Mouse (Mus musculus) olfactory bulb, adult 2 months (tissue): ENCODE results near the gene Adk.

ENCODE experiments used
- CTCF ChIP-seq: fragments of 200-500 bp; IDR thresholded peaks from 2 replicates; pipeline ENCODE4 v1.5.1; 2012; ENCODE audit warnings: low read depth, mild to moderate bottlenecking, low read length, moderate library complexity; ENCODE audit not compliant: insufficient read depth
- POLR2A ChIP-seq: fragments of 200-500 bp; IDR thresholded peaks from 2 replicates; pipeline ENCODE4 v1.6.1; 2012; ENCODE audit warnings: mild to moderate bottlenecking, low read depth, low read length, moderate library complexity; ENCODE audit not compliant: insufficient read depth

GRCm38 (mm10) chr14:21105049-21105448, 52.7 kb downstream of the Adk start:
- no peak for TF ChIP-seq CTCF
- no peak for TF ChIP-seq POLR2A
